Mouse (Mus musculus) embryonic facial prominence, embryonic 11.5 days (tissue): ENCODE results near the gene Fah. TPM values are rescaled to one million over a fixed set of nuclear protein-coding genes. Genes with fewer than 3 reads are reported as not detected.

Experiments used
- polyA plus RNA-seq: library from polyadenylated mRNA; unstranded; fragments of >200 nt; fragmentation: Nextera tagmentation; extraction: Ambion mirVana; gene quantifications from 2 replicates; pipeline ENCODE4 v1.2.1, GENCODE M21; 2014

Gene Fah
- polyA plus RNA-seq, 1 experiment from 2014 or later: 2.4 TPM

Other genes with a start within 250 kb of the Fah start
- gene Arnt2, start 196.5 kb downstream of the Fah start, polyA plus RNA-seq: 18.5 and 21.5 TPM in 2 replicates
- 0.04 and 0.18 TPM in 2 replicates for gene Gm2115, start 77.8 kb downstream of the Fah start, polyA plus RNA-seq
- gene Zfand6, start 83.2 kb upstream of the Fah start, polyA plus RNA-seq: 208 and 237 TPM in 2 replicates
- gene Olfr291, start 246.8 kb upstream of the Fah start, polyA plus RNA-seq: not detected in 2 replicates